Mouse (Mus musculus) kidney, adult 2 months (tissue): Measurements from ENCODE around the gene Nacc1. TPM values are rescaled to one million over a fixed set of nuclear protein-coding genes. Genes with fewer than 3 reads are reported as not detected.

ENCODE experiments used
- DNase-seq: peaks from one replicate; pipeline ENCODE4 v3.0.0; 2021
- H3K27ac ChIP-seq: fragments of 200-500 bp; 2 replicates; pipeline ENCODE4 v1.5.1; 2012; ENCODE audit warnings: low read depth, low read length, control low read depth, inconsistent platforms; ENCODE audit not compliant: insufficient read depth
- H3K27me3 ChIP-seq: fragments of 200-500 bp; replicated peaks from 2 replicates; pipeline ENCODE4 v1.6.1; 2012; ENCODE audit warnings: mild to moderate bottlenecking, moderate library complexity, low read length, inconsistent platforms; ENCODE audit not compliant: control insufficient read depth, insufficient read depth
- H3K36me3 ChIP-seq: fragments of 200-500 bp; 2 replicates; pipeline ENCODE4 v1.6.1; 2012; ENCODE audit warnings: mild to moderate bottlenecking, moderate library complexity, low read length, inconsistent platforms; ENCODE audit not compliant: control insufficient read depth, insufficient read depth
- H3K4me1 ChIP-seq: fragments of 200-500 bp; 2 replicates; pipeline ENCODE4 v1.6.1; 2011; ENCODE audit warnings: low read length; ENCODE audit not compliant: control insufficient read depth, insufficient read depth
- H3K4me3 ChIP-seq: fragments of 200-500 bp; 2 replicates; pipeline ENCODE4 v1.5.1; 2011; ENCODE audit warnings: mild to moderate bottlenecking, low read depth, low read length, control low read depth; ENCODE audit not compliant: insufficient read depth
- CTCF ChIP-seq: fragments of 200-500 bp; conservative IDR thresholded peaks from 2 replicates; pipeline ENCODE4 v1.5.1; 2011; ENCODE audit warnings: low read depth, mild to moderate bottlenecking, control low read depth, low read length, moderate library complexity, mixed read lengths; ENCODE audit not compliant: insufficient read depth, insufficient read length
- POLR2A ChIP-seq: fragments of 200-500 bp; IDR thresholded peaks from one replicate; pipeline ENCODE4 v1.6.1; 2011; ENCODE audit warnings: low read depth, low read length, control low read depth
- WGBS: fragments of 180-500 bp; shearing (Covaris S2); methylation state at CpG from one replicate; pipeline ENCODE4 v1.1.7; 2018; 5-methylcytosine and 5-hydroxymethylcytosine counted together
- polyA plus RNA-seq: library from polyadenylated mRNA; depleted of rRNA; stranded (reverse); fragments of >200 nt; gene quantifications from 2 replicates; pipeline ENCODE4 v1.2.3, GENCODE M21; 2012

Nacc1 gene
- polyA plus RNA-seq, 1 experiment = 85.8 TPM

- Histone ChIP-seq H3K27ac (no peak overlapping the region), H3K4me3 (no peak overlapping the region), H3K4me1 (no peaks in the 10 kb centered on the region), H3K36me3 (no peaks in the 10 kb centered on the region), H3K27me3 (no peaks in the 10 kb centered on the region)
- 64% methylated on average over 6 of the region's 6 CpGs for WGBS
- DNase-seq = no peak
- no peak for TF ChIP-seq POLR2A
- no peak for TF ChIP-seq CTCF
Measured at GRCm38 (mm10) chr8:84646800-84647199, 40.9 kb downstream of the Nacc1 start.

DNA sequence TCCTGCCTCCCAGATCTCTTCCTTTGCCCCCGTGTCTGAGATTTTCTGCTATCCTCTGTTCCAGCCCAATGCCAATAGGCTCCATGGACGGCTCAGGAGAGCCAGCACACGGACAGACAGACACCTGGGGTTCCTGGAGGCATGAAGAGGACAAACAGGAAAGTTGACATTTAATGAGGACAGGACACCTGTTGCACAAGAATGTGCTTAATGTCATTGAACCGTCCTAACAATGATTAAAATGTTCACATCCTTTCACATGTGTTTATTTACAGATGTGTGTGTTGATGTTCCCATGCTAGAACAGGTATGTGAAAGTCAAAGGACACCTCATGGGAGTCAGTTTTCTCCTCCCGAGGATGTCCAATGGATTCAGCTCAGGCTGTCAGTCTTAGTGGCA lies 44.6 kb downstream of the Nacc1 start:
- Histone ChIP-seq H3K4me3 (no peak overlapping the region), H3K27ac (no peak overlapping the region), H3K36me3 (no peaks in the 10 kb centered on the region), H3K4me1 (0 out of 2 replicates have a peak, but pooled peaks cover 4% of the 10 kb centered on the region), H3K27me3 (no peaks in the 10 kb centered on the region)
- 73% methylated on average over 5 of the region's 5 CpGs for whole genome bisulfite sequencing
- no peak for DNase-seq
- no peak for TF ChIP-seq CTCF
- TF ChIP-seq POLR2A = no peak

GRCm38 (mm10) chr8:84641578-84642361 lies 45.9 kb downstream of the Nacc1 start:
- 89% methylated on average over 1 of the region's 1 CpGs for WGBS
- DNase-seq = no peak
- no peak overlapping the region for H3K27ac ChIP-seq

DNA sequence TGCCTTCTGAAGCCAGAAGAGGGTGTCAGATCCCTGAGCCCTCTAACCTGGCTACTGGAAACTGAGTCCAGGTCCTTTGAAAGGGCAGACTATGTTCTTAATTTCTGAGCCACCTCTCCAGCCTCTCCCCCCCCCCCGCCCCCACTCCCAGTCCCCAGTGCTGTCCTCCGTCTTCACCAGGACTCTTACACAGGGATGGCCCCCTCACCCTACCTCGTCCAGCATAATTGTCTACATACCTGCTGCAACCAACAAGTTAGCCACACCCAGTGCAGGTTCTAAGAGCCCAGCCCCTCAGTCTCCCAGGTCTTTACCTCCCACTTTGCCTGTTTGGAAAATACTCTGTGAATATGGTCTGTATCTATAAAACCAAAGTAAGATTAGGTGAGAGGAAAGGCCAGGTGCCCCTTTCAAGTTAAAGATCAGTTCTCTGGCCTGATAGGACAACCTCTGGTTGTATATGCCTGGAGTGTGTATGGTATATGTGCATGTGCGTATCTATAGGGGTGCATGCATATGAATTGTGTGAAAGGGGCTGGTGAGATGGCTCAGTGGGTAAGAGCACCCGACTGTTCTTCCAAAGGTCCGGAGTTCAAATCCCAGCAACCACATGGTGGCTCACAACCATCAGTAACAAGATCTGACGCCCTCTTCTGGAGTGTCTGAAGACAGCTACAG lies 46.9 kb downstream of the Nacc1 start:
- DNase-seq = no peak
- TF ChIP-seq POLR2A (no peak), CTCF (no peak)
- 77% methylated on average over 7 of the region's 7 CpGs for WGBS
- H3K27ac ChIP-seq = no peak overlapping the region
- H3K4me1 ChIP-seq = 0 out of 2 replicates have a peak, but pooled peaks cover 4% of the 10 kb centered on the region
- no peak overlapping the region for H3K4me3 ChIP-seq
- no peaks in the 10 kb centered on the region for H3K36me3 ChIP-seq
- no peaks in the 10 kb centered on the region for H3K27me3 ChIP-seq

More at GRCm38 (mm10) chr8:84641578-84642361, 45.9 kb downstream of the Nacc1 start:
- H3K27me3 ChIP-seq = no peaks in the 10 kb centered on the region
- H3K4me3 ChIP-seq = no peak overlapping the region
- no peak for TF ChIP-seq CTCF
- no peak for TF ChIP-seq POLR2A
- H3K4me1 ChIP-seq = 0 out of 2 replicates have a peak, but pooled peaks cover 4% of the 10 kb centered on the region
- H3K36me3 ChIP-seq = no peaks in the 10 kb centered on the region

GRCm38 (mm10) chr8:84640010-84640588 lies 47.6 kb downstream of the Nacc1 start:
- 0 out of 2 replicates have a peak, but pooled peaks cover 4% of the 10 kb centered on the region for H3K4me1 ChIP-seq
- DNase-seq = no peak
- no peak overlapping the region for H3K4me3 ChIP-seq
- TF ChIP-seq POLR2A (no peak), CTCF (no peak)
- H3K36me3 ChIP-seq = no peaks in the 10 kb centered on the region
- no peak overlapping the region; the same call in 1 of the 2 replicates for H3K27ac ChIP-seq
- WGBS = 27% methylated on average over 9 of the region's 9 CpGs
- H3K27me3 ChIP-seq = no peaks in the 10 kb centered on the region

- WGBS = 2% methylated on average over 103 of the region's 106 CpGs
- Histone ChIP-seq H3K27ac (peak overlapping the region; percentile 70), H3K4me1 (0 out of 2 replicates have a peak, but pooled peaks cover 4% of the 10 kb centered on the region), H3K36me3 (no peaks in the 10 kb centered on the region), H3K4me3 (peak overlapping the region; percentile 88), H3K27me3 (no peaks in the 10 kb centered on the region)
- peak; percentile 97 for DNase-seq
- peak; percentile 20 for TF ChIP-seq POLR2A
- TF ChIP-seq CTCF = peak; percentile 53; the same call in 1 of the 2 replicates
Measured at GRCm38 (mm10) chr8:84639162-84640009, 48.3 kb downstream of the Nacc1 start.
